Mouse (Mus musculus) ovary, postnatal 10 days (tissue): Measurements from ENCODE around the gene Gata3.

ENCODE experiments used
- DNase-seq: peaks from one replicate; pipeline ENCODE4 v3.0.0; 2022; ENCODE audit warnings: low spot score

The Gata3 gene

GRCm38 (mm10) chr2:9872682-9873081, 17.2 kb downstream of the Gata3 start:
- no peak for DNase-seq

GRCm38 (mm10) chr2:9871798-9872197, 18.0 kb downstream of the Gata3 start:
- no peak for DNase-seq

- DNase-seq, result no peak
These were observed 18.6 kb downstream of the Gata3 start for GRCm38 (mm10) chr2:9871141-9871716.

DNA sequence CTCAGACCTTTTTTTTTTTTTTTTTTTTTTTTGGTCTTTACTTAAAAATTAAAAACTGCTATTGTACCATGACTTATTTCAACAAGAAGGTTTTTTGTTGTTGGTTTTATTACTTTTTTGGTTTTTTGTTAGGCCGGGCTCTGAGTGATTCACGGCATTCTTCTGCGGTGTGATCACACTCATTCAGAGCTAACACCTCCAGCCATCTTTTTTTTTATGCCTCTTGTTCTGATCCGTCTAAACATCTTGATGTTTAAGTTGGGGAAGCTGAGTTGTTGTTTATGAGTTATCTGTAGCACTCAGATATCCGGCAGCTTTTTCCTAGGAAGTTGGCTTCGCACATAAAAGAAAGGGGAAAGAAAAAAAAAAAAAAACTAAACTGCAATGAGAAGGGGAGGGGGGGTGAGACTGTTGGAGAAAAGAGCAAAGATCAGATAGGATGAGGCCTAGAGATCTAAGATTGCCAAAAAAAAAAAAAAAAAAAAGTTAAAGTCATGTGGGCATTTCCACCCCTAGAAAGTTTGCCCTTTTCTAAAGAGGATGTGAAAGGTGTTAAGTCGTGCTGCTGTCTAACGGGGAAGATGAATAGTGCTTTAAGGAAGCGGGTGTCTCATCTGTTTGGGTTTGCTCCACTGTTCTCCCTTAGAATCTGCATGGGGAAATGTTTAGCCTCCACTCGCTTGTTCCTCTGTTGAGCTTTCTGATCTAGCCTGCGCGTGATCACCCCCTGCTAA, 22.6 kb downstream of the Gata3 start:
- DNase-seq, result no peak

- no peak for DNase-seq
These were observed 29.1 kb downstream of the Gata3 start for GRCm38 (mm10) chr2:9860698-9861097.

- no peak for DNase-seq
These were observed 34.0 kb downstream of the Gata3 start for GRCm38 (mm10) chr2:9855861-9856260.

DNA sequence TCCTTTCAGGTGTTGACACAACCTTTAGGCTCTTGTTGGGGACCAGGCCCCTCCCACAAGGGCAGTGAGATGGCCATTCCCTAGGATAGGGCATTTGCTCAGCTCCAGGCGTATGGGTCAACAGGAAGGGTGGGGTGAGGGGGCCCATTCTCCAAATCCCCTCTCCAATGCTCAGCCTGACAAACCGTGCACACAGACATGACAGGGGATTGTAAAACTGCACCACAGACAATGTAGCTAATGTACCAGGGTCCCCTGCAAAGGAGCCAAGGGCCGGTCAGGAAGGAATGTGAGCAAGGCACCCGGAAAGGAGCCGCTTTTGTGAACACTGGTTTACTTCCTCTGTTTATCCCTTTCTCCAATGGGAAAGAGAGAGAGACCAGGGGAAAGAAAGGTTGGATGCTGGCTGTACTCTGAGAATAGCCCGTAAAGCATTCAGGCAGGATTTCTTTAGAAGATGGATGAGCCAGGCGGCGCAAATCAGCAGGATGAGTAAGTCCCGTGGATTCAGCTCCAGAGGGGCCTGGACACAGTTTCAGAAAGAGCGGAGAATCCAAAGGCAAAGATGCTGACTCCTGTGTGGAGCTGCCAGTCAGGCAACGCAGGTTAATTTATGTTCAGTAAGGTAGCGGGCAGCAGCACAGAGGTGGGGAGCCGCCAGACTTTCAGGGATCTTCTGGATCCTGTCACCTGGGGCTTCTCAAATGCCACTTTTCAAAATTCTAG, 36.8 kb downstream of the Gata3 start:
- no peak for DNase-seq

DNA sequence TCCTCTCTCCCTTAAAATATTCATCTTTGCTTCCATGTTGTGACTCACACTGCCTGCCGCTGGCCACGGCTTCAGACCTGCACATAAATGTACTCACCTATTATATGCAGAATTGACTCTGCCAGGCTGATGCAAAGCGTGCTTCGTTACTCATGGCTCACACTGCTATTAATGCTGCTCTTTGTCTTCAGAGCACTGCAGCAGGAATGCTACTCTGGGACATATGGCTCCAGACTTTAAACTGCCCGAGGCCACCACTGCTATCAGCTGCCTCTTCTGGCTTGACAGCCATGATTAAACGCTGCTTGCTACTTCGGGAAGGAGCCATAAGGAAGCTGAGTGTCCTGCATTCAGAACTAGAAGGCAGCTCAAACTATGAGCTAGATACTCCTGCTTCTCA, 54.6 kb downstream of the Gata3 start:
- no peak for DNase-seq

DNA sequence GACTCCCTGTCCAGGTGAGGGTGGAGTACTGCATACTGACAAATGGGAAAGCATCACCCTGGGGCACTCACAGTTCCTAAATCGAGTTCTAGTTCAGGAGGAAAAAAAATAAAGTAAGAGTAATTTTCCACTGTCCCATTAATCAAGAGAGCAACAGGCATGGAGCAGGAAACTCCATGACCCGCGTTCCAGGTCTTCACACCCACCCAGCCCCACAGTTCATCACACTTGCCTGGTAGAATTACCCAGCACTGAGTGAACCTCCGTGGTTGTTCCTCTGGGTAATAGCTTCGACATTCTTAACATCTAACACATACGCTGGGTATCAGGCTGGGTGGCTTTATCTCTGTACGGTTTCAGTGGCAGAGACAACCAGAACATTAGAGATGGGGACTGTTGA, 56.1 kb downstream of the Gata3 start:
- DNase-seq, result no peak

DNA sequence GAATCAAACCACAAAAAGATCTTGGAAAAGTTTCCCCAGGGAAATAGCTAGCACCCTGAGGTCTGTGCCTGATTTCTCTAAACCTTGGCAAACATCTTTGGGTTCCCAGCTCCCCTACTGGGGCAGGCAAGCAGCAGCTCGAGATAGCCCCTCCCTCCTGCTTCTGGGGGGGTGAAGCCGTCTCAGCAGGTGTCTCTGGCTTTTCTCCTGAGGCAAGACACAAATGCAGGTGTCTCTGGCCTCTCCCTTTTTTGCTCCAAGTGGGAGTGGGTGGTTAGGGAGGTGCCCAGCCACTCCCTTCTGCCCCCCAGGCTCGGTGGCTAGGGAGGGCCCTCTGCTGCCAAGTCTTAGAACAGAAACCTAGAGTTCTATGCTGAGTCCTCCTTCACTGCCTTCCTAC, 62.2 kb downstream of the Gata3 start:
- no peak for DNase-seq

DNA sequence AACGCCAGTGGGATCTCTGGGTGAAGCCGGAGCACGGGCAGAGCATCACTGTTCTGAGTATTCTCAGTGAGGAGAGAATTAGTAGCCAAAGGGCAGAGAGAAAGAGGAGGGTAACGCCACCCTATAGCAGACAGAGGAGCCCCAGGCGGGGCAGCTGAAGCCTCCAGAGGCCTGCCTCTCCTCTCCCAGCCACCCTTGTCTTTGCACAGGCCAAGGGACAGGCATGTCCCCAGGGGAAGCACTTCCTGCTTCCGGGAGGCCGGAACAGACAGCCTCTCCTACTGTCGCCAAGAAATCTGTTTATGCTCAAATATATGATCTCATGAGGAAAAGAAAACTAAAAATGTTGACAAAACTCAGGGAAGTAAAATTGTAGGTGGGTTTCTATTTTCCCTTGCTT, 69.2 kb downstream of the Gata3 start:
- DNase-seq, result no peak

GRCm38 (mm10) chr2:9818177-9818785, 71.6 kb downstream of the Gata3 start:
- no peak for DNase-seq
